ENCODE assay signal across 8 mouse cellular contexts in the genomic region with DNA sequence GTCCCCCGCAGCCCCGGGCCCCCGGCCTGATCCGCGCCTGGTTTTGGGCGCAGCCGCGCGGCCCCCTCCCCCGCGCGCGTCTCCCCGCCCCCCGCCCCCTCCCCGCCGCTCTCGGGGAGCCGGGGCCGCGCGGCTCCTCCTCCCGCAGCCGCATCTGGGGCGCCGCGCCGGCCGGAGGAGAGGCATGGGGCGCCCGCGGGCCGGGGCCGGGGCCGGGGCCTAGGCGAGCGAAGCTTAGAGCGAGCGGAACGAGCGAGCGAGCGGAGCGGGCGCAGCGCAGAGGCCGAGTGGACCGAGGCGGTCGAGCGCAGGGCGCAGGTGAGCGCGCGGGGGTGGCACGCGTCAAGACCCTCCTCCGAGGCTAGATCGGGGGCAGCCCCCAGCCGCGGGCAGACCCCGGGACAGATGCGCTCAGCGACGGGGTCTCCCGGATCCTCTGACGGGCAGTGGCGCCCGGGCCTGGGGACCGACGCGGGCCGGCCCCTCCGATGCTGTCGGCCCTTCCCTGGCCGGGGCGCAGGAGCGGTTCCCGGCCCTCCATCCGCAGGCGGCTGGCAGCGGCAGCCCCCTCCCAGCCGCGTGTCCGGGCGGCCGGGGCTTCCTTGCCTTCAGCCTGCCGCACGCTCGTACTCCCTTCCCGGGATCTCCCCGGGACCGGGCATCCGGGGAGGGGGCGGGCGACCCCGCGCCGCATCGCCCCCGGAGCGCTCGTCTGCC. TPM values are rescaled to one million over a fixed set of nuclear protein-coding genes. Genes with fewer than 3 reads are reported as not detected.
DNase-seq lines count a peak whose midpoint lies in the region; ATAC-seq and TF ChIP-seq lines count a peak whose summit lies in the region.

Gene Dlgap4 (plus strand): TSS at position 165 of the 717 bp plus-strand sequence.

- H3K4me1 ChIP-seq in embryonic facial prominence, embryonic 15.5 days: peaks cover 28% of the 10 kb centered on the region
- peaks cover 14% of the 10 kb centered on the region for H3K4me1 ChIP-seq in heart, postnatal 0 days (ENCODE audit: control insufficient read depth, insufficient read depth)
- H3K4me1 ChIP-seq in midbrain, postnatal 0 days (ENCODE audit: insufficient read depth, low read length): peaks cover 17% of the 10 kb centered on the region

- no peak for TF ChIP-seq CTCF in heart, postnatal 0 days (IDR thresholded peaks at IDR 0.05; ENCODE audit: low read depth)
- no peak for TF ChIP-seq CTCF in midbrain, postnatal 0 days (IDR thresholded peaks at IDR 0.05)

- DNase-seq in ovary, postnatal 14 days (ENCODE audit: low spot score): peak; percentile 8
- DNase-seq in ovary, adult 18-20 months (ENCODE audit: low spot score): no peak
- peak; percentile 61 for DNase-seq in adrenal gland, postnatal 14 days
- DNase-seq in heart, postnatal 0 days (ENCODE audit: low spot score): no peak
- DNase-seq in left cerebral cortex, adult 8-10 months (ENCODE audit: low spot score in 2 of 2): no peak
- peak; percentile 63 for DNase-seq in midbrain, postnatal 0 days (ENCODE audit: low spot score)
- DNase-seq in spleen, adult 12 weeks (ENCODE audit: low spot score): no peak

- ATAC-seq in embryonic facial prominence, embryonic 15.5 days (ENCODE audit: insufficient number of reproducible peaks, low FRiP score, low TSS enrichment, low read depth): peak; percentile 64
- ATAC-seq in heart, postnatal 0 days (ENCODE audit: insufficient read depth, low read depth): peak; percentile 66
- ATAC-seq in midbrain, postnatal 0 days (ENCODE audit: low FRiP score): peak; percentile 57

- no peak for TF ChIP-seq EP300 in heart, postnatal 0 days (IDR thresholded peaks at IDR 0.05; ENCODE audit: low read depth)

- peak within 1 kb of the TSS; percentile 56 for H3K9ac ChIP-seq in embryonic facial prominence, embryonic 15.5 days
- H3K9ac ChIP-seq in heart, postnatal 0 days (replicated peaks; ENCODE audit: low read depth, low read length): peak within 1 kb of the TSS; percentile 70
- H3K9ac ChIP-seq in midbrain, postnatal 0 days (replicated peaks; ENCODE audit: low read length, poor library complexity, severe bottlenecking): peak within 1 kb of the TSS; percentile 90

- peaks cover 60% of the 10 kb centered on the region for H3K27me3 ChIP-seq in embryonic facial prominence, embryonic 15.5 days
- peaks cover 80% of the 10 kb centered on the region for H3K27me3 ChIP-seq in heart, postnatal 0 days (ENCODE audit: control insufficient read depth, insufficient read depth, low read length)
- H3K27me3 ChIP-seq in midbrain, postnatal 0 days (ENCODE audit: insufficient read depth, low read length): no peaks in the 10 kb centered on the region

- peak within 1 kb of the TSS; percentile 98 for H3K4me2 ChIP-seq in embryonic facial prominence, embryonic 15.5 days (replicated peaks)
- H3K4me2 ChIP-seq in heart, postnatal 0 days (ENCODE audit: low read depth, low read length): peak within 1 kb of the TSS; percentile 98
- peak within 1 kb of the TSS; percentile 73 for H3K4me2 ChIP-seq in midbrain, postnatal 0 days (ENCODE audit: low read depth, low read length, poor library complexity, severe bottlenecking)

- no peak within 1 kb of the TSS for H3K27ac ChIP-seq in embryonic facial prominence, embryonic 15.5 days (replicated peaks)
- H3K27ac ChIP-seq in heart, postnatal 0 days (ENCODE audit: low read depth): no peak within 1 kb of the TSS
- H3K27ac ChIP-seq in midbrain, postnatal 0 days (ENCODE audit: low read depth, low read length): peak within 1 kb of the TSS; percentile 69

- no peaks in the 10 kb centered on the region for H3K9me3 ChIP-seq in embryonic facial prominence, embryonic 15.5 days (replicated peaks)
- no peaks in the 10 kb centered on the region for H3K9me3 ChIP-seq in heart, postnatal 0 days (replicated peaks; ENCODE audit: control insufficient read depth, low read length)
- H3K9me3 ChIP-seq in midbrain, postnatal 0 days (ENCODE audit: low read length): no peaks in the 10 kb centered on the region

- under 1% methylated on average over 95 of the region's 103 CpGs for WGBS in embryonic facial prominence, embryonic 15.5 days
- 1% methylated on average over 60 of the region's 103 CpGs for WGBS in heart, postnatal 0 days
- WGBS in midbrain, postnatal 0 days: under 1% methylated on average over 39 of the region's 103 CpGs

- H3K4me3 ChIP-seq in embryonic facial prominence, embryonic 15.5 days (replicated peaks): peak within 1 kb of the TSS; percentile 73
- peak within 1 kb of the TSS; percentile 70 for H3K4me3 ChIP-seq in heart, postnatal 0 days (ENCODE audit: low read depth, low read length)
- peak within 1 kb of the TSS; percentile 92 for H3K4me3 ChIP-seq in midbrain, postnatal 0 days (ENCODE audit: low read depth, low read length)

- H3K36me3 ChIP-seq in embryonic facial prominence, embryonic 15.5 days: no peaks in the 10 kb centered on the region
- no peaks in the 10 kb centered on the region for H3K36me3 ChIP-seq in heart, postnatal 0 days (replicated peaks; ENCODE audit: control insufficient read depth, insufficient read depth, low read length)
- H3K36me3 ChIP-seq in midbrain, postnatal 0 days (ENCODE audit: insufficient read depth, low read length): no peaks in the 10 kb centered on the region

RNA-seq across cellular contexts. Expression of gene Dlgap4, which starts in this region (rescaled TPM):
- total RNA-seq in adrenal gland, postnatal 14 days (2021): 39.3 and 51.3 TPM in 2 replicates
- polyA plus RNA-seq in embryonic facial prominence, embryonic 15.5 days (2015; fragmentation: Nextera tagmentation; extraction: Ambion mirVana): 87.7 and 96.6 TPM in 2 replicates
- total RNA-seq in heart, postnatal 0 days (2014; rRNA removed; ENCODE audit: low replicate concordance): 58.5 and 68.6 TPM in 2 replicates
- 45.7 and 51.3 TPM in 2 replicates for polyA plus RNA-seq in heart, postnatal 0 days (2015; fragmentation: Nextera tagmentation; extraction: Ambion mirVana)
- 100 to 1,000 TPM; 201 to 218 (median 204) TPM for total RNA-seq in left cerebral cortex, adult 8-10 months (2022)
- 188 and 246 TPM in 2 replicates for total RNA-seq in midbrain, postnatal 0 days (2014; rRNA removed)
- polyA plus RNA-seq in midbrain, postnatal 0 days (2015; fragmentation: Nextera tagmentation; extraction: Ambion mirVana): 224 and 240 TPM in 2 replicates

Comparison
In these comparisons a context has a peak if more than half of its experiments do, and no peak if none do; other contexts are left out.
1. DNase-seq: peak in ovary, postnatal 14 days (single experiment), adrenal gland, postnatal 14 days (single experiment) and midbrain, postnatal 0 days (single experiment); none in ovary, adult 18-20 months (single experiment), heart, postnatal 0 days (single experiment), left cerebral cortex, adult 8-10 months (0 of 2) and spleen, adult 12 weeks (single experiment).
2. Peak in every context shown above with its lines, with median percentiles within 50 percentile points of each other: ATAC-seq, H3K4me2 ChIP-seq, H3K4me3 ChIP-seq and H3K9ac ChIP-seq.